Mouse (Mus musculus): ENCODE measurements around the gene Fanca.
"Not testable (repeated sequence)": the region's sequence is repeated elsewhere in the genome, so short reads cannot be mapped to it uniquely, and the experiment has no call there.

The Fanca gene

GRCm38 (mm10) chr8:123233760-123234159 lies 84.6 kb downstream of the Fanca start:
- DNase-seq (ENCODE audit: low read depth, low spot score), result no peak

- DNase-seq (ENCODE audit: low read depth, low spot score), result no peak
Observed at GRCm38 (mm10) chr8:123233300-123233699, 85.1 kb downstream of the Fanca start.

- DNase-seq (ENCODE audit: low read depth, low spot score), result no peak
Observed at GRCm38 (mm10) chr8:123232553-123232952, 85.8 kb downstream of the Fanca start.

- DNase-seq (ENCODE audit: low read depth, low spot score), result no peak
Observed at GRCm38 (mm10) chr8:123231742-123232141, 86.6 kb downstream of the Fanca start.

GRCm38 (mm10) chr8:123230326-123230725 lies 88.0 kb downstream of the Fanca start:
- not testable (repeated sequence) for DNase-seq (ENCODE audit: low read depth, low spot score)

GRCm38 (mm10) chr8:123228416-123228815 lies 90.0 kb downstream of the Fanca start:
- DNase-seq (ENCODE audit: low read depth, low spot score), result no peak

GRCm38 (mm10) chr8:123224278-123225266 lies 93.8 kb downstream of the Fanca start, which contains the start of gene Cdk10:
Gene Cdk10 (plus strand): TSS chr8:123224842.
- peak; percentile 87 for DNase-seq (ENCODE audit: low read depth, low spot score)

- DNase-seq (ENCODE audit: low read depth, low spot score), result no peak
Observed at GRCm38 (mm10) chr8:123220917-123221316, 97.5 kb downstream of the Fanca start.

Data from c-Kit-negative CD71-positive TER-119-positive erythroid progenitor cells, embryonic 14.5 days (primary cell).